Mouse (Mus musculus) lung, embryonic 16.5 days (tissue): ENCODE results near the gene Lrrn2. TPM values are rescaled to one million over a fixed set of nuclear protein-coding genes. Genes with fewer than 3 reads are reported as not detected.

Experiments used
- ATAC-seq: fragments of 200-750 bp; cut with Nextera tagmentation; 2 replicates; pipeline ENCODE4 v1.8.0; 2017; ENCODE audit warnings: low read depth, mild to moderate bottlenecking, moderate library complexity
- H3K27ac ChIP-seq: fragments of 300-500 bp; sonication (generic); 2 replicates; pipeline ENCODE4 v1.5.1; 2014; ENCODE audit warnings: mild to moderate bottlenecking, control low read depth, low read length
- H3K27me3 ChIP-seq: fragments of 300-500 bp; sonication (generic); 2 replicates; pipeline ENCODE4 v1.6.1; 2014; ENCODE audit warnings: low read depth, low read length, mixed read lengths; ENCODE audit not compliant: control insufficient read depth, insufficient read depth
- H3K36me3 ChIP-seq: fragments of 300-500 bp; sonication (generic); 2 replicates; pipeline ENCODE4 v1.6.1; 2014; ENCODE audit warnings: low read length; ENCODE audit not compliant: control insufficient read depth, insufficient read depth
- H3K4me1 ChIP-seq: fragments of 300-500 bp; sonication (generic); replicated peaks from 2 replicates; pipeline ENCODE4 v1.6.1; 2014; ENCODE audit warnings: low read length, mixed read lengths; ENCODE audit not compliant: control insufficient read depth, insufficient read depth
- H3K4me2 ChIP-seq: fragments of 300-500 bp; sonication (generic); 2 replicates; pipeline ENCODE4 v1.6.1; 2014; ENCODE audit warnings: low read depth, low read length, control low read depth
- H3K4me3 ChIP-seq: fragments of 300-500 bp; sonication (generic); 2 replicates; pipeline ENCODE4 v1.5.1; 2014; ENCODE audit warnings: mild to moderate bottlenecking, low read length, control low read depth
- H3K9ac ChIP-seq: fragments of 300-500 bp; sonication (generic); 2 replicates; pipeline ENCODE4 v1.6.1; 2014; ENCODE audit warnings: low read length, control low read depth
- H3K9me3 ChIP-seq: fragments of 300-500 bp; sonication (generic); 2 replicates; pipeline ENCODE4 v1.6.1; 2016; ENCODE audit warnings: low read length; ENCODE audit not compliant: control insufficient read depth
- WGBS: fragments of 180-500 bp; shearing (Covaris S2); extraction: QIAGEN DNeasy Blood & Tissue Kit; methylation state at CpG from one replicate; pipeline ENCODE4 v1.1.7; 2014; 5-methylcytosine and 5-hydroxymethylcytosine counted together
- polyA plus RNA-seq: library from polyadenylated mRNA; unstranded; fragments of >200 nt; fragmentation: Nextera tagmentation; extraction: Ambion mirVana; gene quantifications from 2 replicates; pipeline ENCODE4 v1.2.1, GENCODE M21; 2015

Gene Lrrn2
- polyA plus RNA-seq, 1 experiment from 2014 or later, result 3.3 TPM

DNA sequence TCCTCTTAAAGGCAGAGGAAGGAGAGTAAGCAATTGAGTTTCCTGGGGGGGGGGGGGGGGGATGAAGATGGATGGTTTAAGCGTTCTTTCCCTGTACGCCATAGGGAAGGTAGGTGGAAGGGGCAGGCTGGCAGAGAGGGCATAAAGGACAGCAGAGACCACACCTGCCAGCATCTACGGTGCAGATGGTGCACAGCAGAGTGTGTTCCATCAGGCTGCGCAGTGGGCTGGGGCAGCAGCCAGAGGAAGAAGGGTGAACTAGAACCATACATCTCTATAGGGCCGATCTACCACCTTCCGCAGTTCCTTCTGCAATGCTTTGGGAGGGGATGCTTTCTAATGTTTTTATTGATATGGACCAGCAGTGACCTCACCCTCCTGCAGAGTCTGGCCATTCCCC lies 19.0 kb downstream of the Lrrn2 start:
- Histone ChIP-seq H3K27me3 (no peaks in the 10 kb centered on the region), H3K27ac (no peak overlapping the region), H3K4me3 (no peak overlapping the region), H3K36me3 (no peaks in the 10 kb centered on the region), H3K9me3 (no peaks in the 10 kb centered on the region), H3K4me1 (no peaks in the 10 kb centered on the region), H3K4me2 (no peak overlapping the region), H3K9ac (no peak overlapping the region)
- ATAC-seq, result no peak
- WGBS, result 79% methylated on average over 6 of the region's 6 CpGs

DNA sequence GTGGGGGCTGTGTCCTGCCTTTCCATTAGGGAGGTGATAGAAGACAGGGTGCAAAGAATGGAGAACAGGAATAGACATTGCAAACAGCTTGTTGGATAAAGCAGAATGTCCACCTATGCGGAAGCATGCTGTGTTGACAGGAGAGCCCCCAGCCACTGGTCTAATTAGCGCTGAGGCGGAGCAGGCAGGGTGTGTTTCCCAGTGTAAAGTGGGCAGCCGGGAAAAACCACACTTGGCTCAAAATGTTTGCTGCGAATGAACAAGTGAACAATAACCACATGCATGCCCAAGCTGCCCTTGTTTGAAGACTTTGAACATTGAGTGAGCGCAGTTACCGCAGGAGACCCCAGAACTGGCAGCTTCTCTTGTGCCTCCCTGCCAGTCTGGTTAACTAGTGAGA lies 19.6 kb downstream of the Lrrn2 start:
- no peak overlapping the region for H3K4me3 ChIP-seq
- no peaks in the 10 kb centered on the region for H3K27me3 ChIP-seq
- H3K9ac ChIP-seq, result no peak overlapping the region
- H3K36me3 ChIP-seq, result no peaks in the 10 kb centered on the region
- H3K9me3 ChIP-seq, result no peaks in the 10 kb centered on the region
- ATAC-seq, result no peak
- H3K4me1 ChIP-seq, result no peaks in the 10 kb centered on the region
- 63% methylated on average over 7 of the region's 7 CpGs for WGBS
- no peak overlapping the region for H3K4me2 ChIP-seq
- no peak overlapping the region for H3K27ac ChIP-seq

DNA sequence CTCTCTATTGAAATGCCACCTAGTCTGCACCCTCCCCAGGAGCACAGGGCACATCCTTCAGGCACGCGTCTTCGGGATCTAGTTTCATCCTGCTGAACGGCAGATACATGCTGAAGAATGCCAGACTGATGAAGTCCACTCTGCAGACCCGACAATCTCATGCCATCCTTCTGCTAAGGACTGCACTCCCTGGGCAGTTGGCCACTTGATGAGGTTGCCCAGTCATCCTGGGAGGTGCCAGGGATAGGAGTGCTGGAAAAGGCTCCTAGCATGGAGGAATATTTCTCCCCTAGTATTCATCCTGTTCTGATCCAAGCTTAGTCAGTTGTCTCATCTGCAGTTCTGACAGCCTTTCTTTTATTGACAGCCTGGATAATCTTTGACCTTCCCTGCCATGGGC lies 20.9 kb downstream of the Lrrn2 start:
- H3K9ac ChIP-seq, result no peak overlapping the region
- no peaks in the 10 kb centered on the region for H3K4me1 ChIP-seq
- ATAC-seq, result no peak
- no peaks in the 10 kb centered on the region for H3K36me3 ChIP-seq
- no peak overlapping the region for H3K4me2 ChIP-seq
- H3K9me3 ChIP-seq, result no peaks in the 10 kb centered on the region
- no peaks in the 10 kb centered on the region for H3K27me3 ChIP-seq
- WGBS, result 68% methylated on average over 5 of the region's 5 CpGs
- H3K4me3 ChIP-seq, result no peak overlapping the region
- no peak overlapping the region for H3K27ac ChIP-seq

- Histone ChIP-seq H3K4me2 (no peak overlapping the region), H3K36me3 (no peaks in the 10 kb centered on the region), H3K9me3 (no peaks in the 10 kb centered on the region), H3K27me3 (no peaks in the 10 kb centered on the region), H3K27ac (no peak overlapping the region), H3K9ac (no peak overlapping the region), H3K4me3 (no peak overlapping the region), H3K4me1 (no peaks in the 10 kb centered on the region)
- 51% methylated on average over 4 of the region's 4 CpGs for WGBS
- ATAC-seq, result no peak
Measured at GRCm38 (mm10) chr1:132903519-132903918, 23.4 kb downstream of the Lrrn2 start.

DNA sequence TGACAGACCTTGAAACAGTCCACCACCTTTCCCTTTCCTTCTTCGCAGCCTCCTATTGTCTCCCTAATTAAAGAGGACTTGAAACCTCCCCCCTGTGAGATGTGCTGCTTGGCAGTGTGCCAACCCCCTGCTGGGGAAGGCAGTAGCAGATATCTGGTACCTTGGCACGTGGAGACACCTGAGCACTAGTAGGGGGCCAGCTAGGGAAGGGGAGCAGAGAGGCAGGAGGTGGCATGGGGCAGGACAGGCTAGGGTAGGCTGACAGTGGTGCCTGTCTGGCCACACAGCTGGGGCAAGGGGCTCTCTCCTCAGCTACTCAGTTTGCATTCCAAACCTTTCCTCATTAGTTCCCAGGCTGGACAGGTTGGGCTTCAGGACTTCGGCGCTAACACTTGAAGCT lies 29.0 kb downstream of the Lrrn2 start:
- H3K4me1 ChIP-seq, result no peaks in the 10 kb centered on the region
- 52% methylated on average over 4 of the region's 4 CpGs for WGBS
- H3K36me3 ChIP-seq, result no peaks in the 10 kb centered on the region

GRCm38 (mm10) chr1:132909951-132910350 lies 29.9 kb downstream of the Lrrn2 start:
- H3K4me3 ChIP-seq, result no peak overlapping the region
- ATAC-seq, result no peak
- H3K4me2 ChIP-seq, result no peak overlapping the region
- H3K27me3 ChIP-seq, result no peaks in the 10 kb centered on the region
- H3K4me1 ChIP-seq, result no peaks in the 10 kb centered on the region
- H3K9me3 ChIP-seq, result no peaks in the 10 kb centered on the region
- no peaks in the 10 kb centered on the region for H3K36me3 ChIP-seq
- 79% methylated on average over 1 of the region's 1 CpGs for WGBS
- H3K27ac ChIP-seq, result no peak overlapping the region
- H3K9ac ChIP-seq, result no peak overlapping the region

More for the DNA sequence above, 29.0 kb downstream of the Lrrn2 start:
- H3K27me3 ChIP-seq, result no peaks in the 10 kb centered on the region
- H3K4me2 ChIP-seq, result no peak overlapping the region
- no peak overlapping the region for H3K27ac ChIP-seq
- no peak for ATAC-seq
- H3K4me3 ChIP-seq, result no peak overlapping the region
- no peaks in the 10 kb centered on the region for H3K9me3 ChIP-seq
- H3K9ac ChIP-seq, result no peak overlapping the region

GRCm38 (mm10) chr1:132910414-132911041 lies 30.5 kb downstream of the Lrrn2 start:
- Histone ChIP-seq H3K9me3 (no peaks in the 10 kb centered on the region), H3K27ac (no peak overlapping the region), H3K4me1 (no peaks in the 10 kb centered on the region), H3K9ac (no peak overlapping the region), H3K27me3 (no peaks in the 10 kb centered on the region), H3K4me2 (no peak overlapping the region), H3K36me3 (no peaks in the 10 kb centered on the region), H3K4me3 (no peak overlapping the region)
- ATAC-seq, result no peak
- 61% methylated on average over 11 of the region's 11 CpGs for WGBS

- no peaks in the 10 kb centered on the region for H3K9me3 ChIP-seq
- no peak overlapping the region for H3K4me3 ChIP-seq
- H3K36me3 ChIP-seq, result no peaks in the 10 kb centered on the region
- H3K27me3 ChIP-seq, result no peaks in the 10 kb centered on the region
- WGBS, result 51% methylated on average over 6 of the region's 6 CpGs
- H3K4me1 ChIP-seq, result peaks cover 4% of the 10 kb centered on the region; the same call in 1 of the 2 replicates
- ATAC-seq, result no peak
- no peak overlapping the region for H3K9ac ChIP-seq
- no peak overlapping the region for H3K27ac ChIP-seq
- H3K4me2 ChIP-seq, result no peak overlapping the region
Measured at GRCm38 (mm10) chr1:132915849-132916493, 35.9 kb downstream of the Lrrn2 start.

GRCm38 (mm10) chr1:132917554-132917953 lies 37.5 kb downstream of the Lrrn2 start:
- no peak for ATAC-seq
- no peaks in the 10 kb centered on the region for H3K9me3 ChIP-seq
- no peaks in the 10 kb centered on the region for H3K27me3 ChIP-seq
- 7% methylated on average over 8 of the region's 8 CpGs for WGBS
- no peak overlapping the region for H3K27ac ChIP-seq
- H3K4me3 ChIP-seq, result no peak overlapping the region
- H3K4me1 ChIP-seq, result peaks cover 4% of the 10 kb centered on the region; the same call in 1 of the 2 replicates
- H3K9ac ChIP-seq, result no peak overlapping the region
- H3K36me3 ChIP-seq, result no peaks in the 10 kb centered on the region
- H3K4me2 ChIP-seq, result no peak overlapping the region
